Mouse (Mus musculus): Measurements from ENCODE around the gene Slirp. TPM values are rescaled to one million over a fixed set of nuclear protein-coding genes. Genes with fewer than 3 reads are reported as not detected.
A peak's percentile ranks its signal among the peaks of the same experiment; 100 is the strongest.

The Slirp gene
- polyA plus RNA-seq, 1 experiment from 2014 or later: 251 TPM

DNA sequence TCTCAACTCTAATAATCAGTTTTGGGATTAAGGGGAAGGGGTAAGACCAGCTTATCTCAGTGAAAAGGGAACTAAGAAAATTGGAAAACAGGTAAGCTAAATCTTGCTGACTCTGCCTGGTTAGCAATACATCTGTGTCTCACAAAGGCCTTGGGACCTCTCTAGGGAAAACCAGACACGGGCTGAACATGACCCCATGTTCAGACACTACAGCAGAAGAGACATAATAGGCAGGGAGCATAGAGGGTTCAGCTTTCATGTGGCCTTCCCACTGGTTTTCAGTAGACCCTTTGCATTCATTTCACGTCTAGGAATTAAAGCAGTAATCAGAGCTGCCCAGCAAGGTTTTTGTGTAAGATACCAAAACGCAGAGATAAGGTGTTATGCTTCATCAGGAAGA lies 19.2 kb upstream of the Slirp start:
- Histone ChIP-seq H3K9me3 (ENCODE audit: control insufficient read depth, low read length) (no peaks in the 10 kb centered on the region), H3K4me3 (ENCODE audit: low read depth, low read length) (no peak overlapping the region), H3K36me3 (ENCODE audit: control insufficient read depth, insufficient read depth, low read length) (peaks cover 29% of the 10 kb centered on the region), H3K4me2 (ENCODE audit: low read depth, low read length) (no peak overlapping the region), H3K4me1 (ENCODE audit: control insufficient read depth, insufficient read depth, low read length) (peaks cover 7% of the 10 kb centered on the region; the same call in 1 of the 2 replicates), H3K27ac (ENCODE audit: low read depth, low read length) (no peak overlapping the region), H3K9ac (replicated peaks; ENCODE audit: low read depth, low read length) (no peak overlapping the region), H3K27me3 (ENCODE audit: control insufficient read depth, insufficient read depth, low read length) (no peaks in the 10 kb centered on the region)
- ATAC-seq (ENCODE audit: low read depth): no peak
- 33% methylated on average over 3 of the region's 3 CpGs for WGBS

DNA sequence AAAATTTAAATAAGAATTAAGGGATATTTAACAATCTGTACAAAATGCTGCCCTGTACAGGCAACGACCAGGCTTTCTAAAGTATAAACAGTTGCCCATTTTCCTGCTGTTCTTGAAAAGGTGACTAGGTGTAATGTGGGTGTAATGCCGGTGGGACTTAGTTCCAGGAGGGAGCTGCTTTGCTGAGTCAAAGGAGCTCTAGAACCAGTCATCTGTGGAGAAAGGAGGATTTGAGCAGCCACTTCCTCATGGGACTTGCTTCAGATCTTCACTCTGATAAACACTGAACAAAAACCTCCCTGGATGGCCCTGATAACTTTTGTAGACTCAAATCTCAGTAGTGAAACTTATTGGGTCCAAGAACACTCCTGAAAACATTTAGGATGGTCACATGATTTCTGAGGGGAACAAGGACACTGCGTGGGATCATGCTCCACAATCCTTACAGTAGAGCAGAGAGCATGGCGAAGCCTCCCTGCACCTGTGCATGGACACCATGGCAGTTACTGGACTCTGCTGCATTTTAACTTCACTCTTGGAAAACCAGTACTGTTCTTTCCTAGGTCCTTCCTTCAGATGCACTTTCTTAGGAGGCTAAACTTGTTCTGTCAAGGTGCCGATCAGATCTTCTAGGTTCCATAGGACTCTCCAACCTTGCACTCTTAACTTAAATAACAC lies 17.2 kb upstream of the Slirp start:
- 94% methylated on average over 5 of the region's 5 CpGs for WGBS

DNA sequence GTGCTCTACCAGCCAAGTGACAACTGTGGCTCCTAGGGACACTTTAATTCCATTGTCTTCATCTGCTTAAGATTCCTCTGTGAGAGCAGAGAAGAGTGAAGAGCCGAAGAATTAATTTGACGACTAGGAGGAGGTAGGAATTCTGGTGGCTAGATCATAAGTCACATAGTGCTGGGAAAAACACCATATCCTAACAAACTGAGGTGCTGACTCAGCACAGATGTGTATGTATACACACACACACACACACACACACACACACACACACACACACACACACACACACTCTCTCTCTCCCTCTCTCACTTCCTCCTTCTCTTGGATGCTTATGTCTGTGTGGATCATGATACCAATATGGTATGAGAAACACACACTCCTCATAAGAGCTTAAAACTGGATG lies 15.4 kb upstream of the Slirp start:
- Histone ChIP-seq H3K4me1 (ENCODE audit: control insufficient read depth, insufficient read depth, low read length) (peaks cover 3% of the 10 kb centered on the region; the same call in 1 of the 2 replicates), H3K9ac (replicated peaks; ENCODE audit: low read depth, low read length) (no peak overlapping the region), H3K27me3 (ENCODE audit: control insufficient read depth, insufficient read depth, low read length) (no peaks in the 10 kb centered on the region), H3K27ac (ENCODE audit: low read depth, low read length) (no peak overlapping the region), H3K4me2 (ENCODE audit: low read depth, low read length) (no peak overlapping the region), H3K36me3 (ENCODE audit: control insufficient read depth, insufficient read depth, low read length) (peaks cover 61% of the 10 kb centered on the region), H3K9me3 (ENCODE audit: control insufficient read depth, low read length) (no peaks in the 10 kb centered on the region), H3K4me3 (ENCODE audit: low read depth, low read length) (no peak overlapping the region)
- 84% methylated on average over 2 of the region's 2 CpGs for WGBS
- no peak for ATAC-seq (ENCODE audit: low read depth)

More for the DNA sequence above, 17.2 kb upstream of the Slirp start:
- Histone ChIP-seq H3K4me3 (ENCODE audit: low read depth, low read length) (no peak overlapping the region), H3K4me1 (ENCODE audit: control insufficient read depth, insufficient read depth, low read length) (peaks cover 3% of the 10 kb centered on the region; the same call in 1 of the 2 replicates), H3K9me3 (ENCODE audit: control insufficient read depth, low read length) (no peaks in the 10 kb centered on the region), H3K36me3 (ENCODE audit: control insufficient read depth, insufficient read depth, low read length) (peaks cover 46% of the 10 kb centered on the region), H3K27me3 (ENCODE audit: control insufficient read depth, insufficient read depth, low read length) (no peaks in the 10 kb centered on the region), H3K9ac (replicated peaks; ENCODE audit: low read depth, low read length) (no peak overlapping the region), H3K27ac (ENCODE audit: low read depth, low read length) (no peak overlapping the region), H3K4me2 (ENCODE audit: low read depth, low read length) (no peak overlapping the region)
- no peak for ATAC-seq (ENCODE audit: low read depth)

DNA sequence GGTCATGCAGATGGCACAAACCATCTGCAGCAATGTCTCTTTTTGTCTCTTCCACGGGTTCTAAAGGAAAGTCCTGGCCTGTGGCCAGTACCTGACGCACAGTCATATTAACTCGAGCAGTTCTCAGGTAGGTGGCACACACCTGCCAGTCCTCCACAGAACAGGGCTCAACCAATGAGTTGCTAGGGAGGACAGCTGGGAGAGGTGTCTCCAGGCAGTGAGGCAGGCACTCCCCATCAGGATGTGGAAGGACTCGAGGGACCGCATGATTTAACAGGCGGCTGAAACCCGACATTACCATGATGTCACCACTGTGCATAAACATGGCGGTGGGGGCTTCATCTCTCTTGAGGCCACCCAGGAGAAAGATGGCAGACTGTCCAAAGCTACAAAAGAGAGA lies 14.8 kb upstream of the Slirp start:
- H3K9me3 ChIP-seq (ENCODE audit: control insufficient read depth, low read length): no peaks in the 10 kb centered on the region
- no peak overlapping the region for H3K4me3 ChIP-seq (ENCODE audit: low read depth, low read length)
- H3K27me3 ChIP-seq (ENCODE audit: control insufficient read depth, insufficient read depth, low read length): no peaks in the 10 kb centered on the region
- no peak for ATAC-seq (ENCODE audit: low read depth)
- no peak overlapping the region for H3K27ac ChIP-seq (ENCODE audit: low read depth, low read length)
- no peak overlapping the region for H3K9ac ChIP-seq (replicated peaks; ENCODE audit: low read depth, low read length)
- WGBS: 79% methylated on average over 8 of the region's 8 CpGs
- H3K36me3 ChIP-seq (ENCODE audit: control insufficient read depth, insufficient read depth, low read length): peaks cover 67% of the 10 kb centered on the region
- peaks cover 3% of the 10 kb centered on the region; the same call in 1 of the 2 replicates for H3K4me1 ChIP-seq (ENCODE audit: control insufficient read depth, insufficient read depth, low read length)
- no peak overlapping the region for H3K4me2 ChIP-seq (ENCODE audit: low read depth, low read length)

DNA sequence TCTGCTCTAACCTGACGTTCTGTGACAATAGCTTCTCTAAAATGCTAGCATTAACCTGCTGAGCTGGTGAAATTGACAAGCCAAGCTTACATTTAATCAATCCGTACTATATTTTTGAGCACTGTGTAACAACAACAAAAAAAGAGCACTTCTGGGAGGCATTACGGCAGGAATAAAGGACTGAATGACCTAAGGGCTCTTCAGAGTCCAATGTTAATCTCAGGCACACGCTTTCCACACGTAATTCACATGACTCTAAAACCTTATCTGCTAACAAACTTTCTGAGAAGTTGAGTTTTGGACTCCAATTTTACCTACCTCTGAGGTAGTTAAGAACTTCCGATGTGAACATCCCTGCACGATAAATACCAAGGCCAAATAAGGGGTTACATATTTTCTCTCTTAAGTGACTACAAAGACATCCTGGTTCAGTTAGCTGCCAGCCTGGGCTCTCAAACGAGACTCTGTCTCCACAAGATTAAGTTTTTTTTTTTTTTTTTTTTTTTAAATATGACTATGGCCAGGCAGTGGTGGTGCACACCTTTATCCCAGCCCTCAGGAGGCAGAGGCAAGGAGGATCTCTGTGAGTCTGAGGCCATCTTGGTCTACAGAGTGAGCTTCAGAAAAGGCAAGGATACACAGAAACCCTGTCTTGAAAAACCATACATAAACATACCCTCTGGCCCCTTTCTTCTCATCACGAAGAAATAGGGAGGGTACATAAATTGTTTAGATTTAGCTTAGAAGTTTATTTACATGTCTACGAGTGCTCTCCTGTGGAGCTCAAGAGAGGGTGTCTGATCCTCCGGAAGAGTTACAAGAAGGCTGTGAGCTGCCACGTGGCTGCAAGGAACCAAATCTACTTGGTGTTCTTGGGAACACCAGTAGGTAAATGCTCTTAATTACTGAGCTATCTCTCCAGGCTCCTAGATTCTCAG lies 1.2 kb upstream of the Slirp start:
- Histone ChIP-seq H3K4me3 (ENCODE audit: low read depth, low read length) (peak overlapping the region; percentile 86), H3K27ac (ENCODE audit: low read depth, low read length) (0 out of 2 replicates have a peak overlapping the region, but pooled peaks have one; percentile 4), H3K36me3 (ENCODE audit: control insufficient read depth, insufficient read depth, low read length) (peaks cover 28% of the 10 kb centered on the region), H3K4me2 (ENCODE audit: low read depth, low read length) (peak overlapping the region; percentile 96), H3K9ac (replicated peaks; ENCODE audit: low read depth, low read length) (peak overlapping the region; percentile 70), H3K4me1 (ENCODE audit: control insufficient read depth, insufficient read depth, low read length) (peaks cover 17% of the 10 kb centered on the region; the same call in 1 of the 2 replicates), H3K9me3 (ENCODE audit: control insufficient read depth, low read length) (no peaks in the 10 kb centered on the region), H3K27me3 (ENCODE audit: control insufficient read depth, insufficient read depth, low read length) (no peaks in the 10 kb centered on the region)
- no peak for ATAC-seq (ENCODE audit: low read depth)
- 31% methylated on average over 12 of the region's 12 CpGs for WGBS

DNA sequence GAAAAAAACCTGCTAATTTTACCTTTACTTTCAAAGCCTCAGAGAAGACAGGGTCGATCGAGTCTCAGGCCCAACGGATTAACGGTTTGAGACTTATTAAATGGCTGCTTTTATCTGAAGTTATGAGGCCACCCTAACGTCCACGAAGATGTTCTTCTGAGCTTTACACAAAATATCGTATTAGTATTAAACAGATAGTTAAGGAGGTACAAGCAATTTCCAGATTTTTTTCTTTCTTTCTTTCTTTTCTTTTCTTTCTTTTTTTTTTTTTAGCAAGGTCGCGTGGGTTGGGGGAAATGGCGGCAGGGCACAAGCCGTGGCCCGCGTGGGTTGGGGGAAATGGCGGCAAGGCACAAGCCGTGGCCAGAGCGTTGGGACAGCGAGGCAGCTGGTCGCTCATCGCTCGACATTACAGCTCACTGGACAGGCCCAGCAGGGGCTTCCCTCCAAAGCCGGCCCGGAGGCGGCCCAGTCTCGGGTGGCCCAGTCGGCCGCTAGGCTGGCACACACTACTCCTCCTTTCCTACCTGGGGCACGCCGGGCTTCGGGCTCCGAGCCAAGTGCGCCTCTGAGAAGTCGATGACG lies 489 bp upstream of the Slirp start:
- ATAC-seq (ENCODE audit: low read depth): peak; percentile 87

DNA sequence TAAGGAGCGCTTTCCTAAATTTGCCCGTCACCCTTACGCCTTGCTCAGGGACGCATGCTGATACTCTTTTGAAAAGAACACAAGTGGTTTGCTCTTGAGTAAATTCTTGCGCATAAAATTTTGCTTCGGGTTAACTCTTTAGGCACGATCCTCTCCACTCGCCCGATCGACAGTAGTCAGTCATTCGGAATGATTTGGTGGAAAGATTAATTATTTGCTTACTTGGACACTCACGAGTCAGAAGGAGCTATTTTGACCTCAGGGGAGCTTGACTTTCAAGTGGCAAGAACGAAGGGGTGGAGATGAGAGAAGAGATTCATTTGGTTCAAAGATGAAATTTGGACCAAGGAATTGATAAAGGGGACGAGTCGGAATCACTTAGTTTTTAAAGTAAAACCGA lies 515 bp downstream of the Slirp start:
- ATAC-seq (ENCODE audit: low read depth): 0 out of 2 replicates have a peak, but pooled peaks have one; percentile 12
- Histone ChIP-seq H3K27ac (ENCODE audit: low read depth, low read length) (no peak overlapping the region), H3K4me3 (ENCODE audit: low read depth, low read length) (peak overlapping the region; percentile 86)

More for the DNA sequence above, 489 bp upstream of the Slirp start:
- H3K4me3 ChIP-seq (ENCODE audit: low read depth, low read length): peak overlapping the region; percentile 86
- H3K9me3 ChIP-seq (ENCODE audit: control insufficient read depth, low read length): no peaks in the 10 kb centered on the region
- peaks cover 17% of the 10 kb centered on the region; the same call in 1 of the 2 replicates for H3K4me1 ChIP-seq (ENCODE audit: control insufficient read depth, insufficient read depth, low read length)
- no peaks in the 10 kb centered on the region for H3K27me3 ChIP-seq (ENCODE audit: control insufficient read depth, insufficient read depth, low read length)
- peak overlapping the region; percentile 76 for H3K27ac ChIP-seq (ENCODE audit: low read depth, low read length)
- WGBS: under 1% methylated on average over 33 of the region's 33 CpGs
- H3K4me2 ChIP-seq (ENCODE audit: low read depth, low read length): peak overlapping the region; percentile 96
- peak overlapping the region; percentile 70 for H3K9ac ChIP-seq (replicated peaks; ENCODE audit: low read depth, low read length)
- H3K36me3 ChIP-seq (ENCODE audit: control insufficient read depth, insufficient read depth, low read length): peaks cover 33% of the 10 kb centered on the region

DNA sequence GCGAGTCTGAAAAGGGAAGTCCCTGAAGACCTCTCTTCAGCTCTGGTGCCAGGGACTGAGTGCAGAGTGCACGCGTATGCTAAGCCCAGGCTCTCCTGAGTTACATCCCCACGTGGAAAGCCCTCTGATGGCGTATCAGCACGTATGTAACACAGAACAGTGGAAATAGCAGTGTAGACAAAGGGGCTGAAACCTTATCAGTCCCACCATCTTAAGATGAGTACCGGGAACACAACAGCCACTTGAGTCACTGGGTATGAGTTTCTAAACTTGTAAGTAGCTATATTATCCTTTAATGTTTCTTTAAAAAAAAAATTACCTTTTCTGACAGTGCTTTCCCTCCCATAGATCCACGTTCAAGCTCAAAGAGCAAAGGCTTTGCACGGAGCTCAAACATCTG lies 5.8 kb downstream of the Slirp start:
- no peak overlapping the region for H3K27ac ChIP-seq (ENCODE audit: low read depth, low read length)
- WGBS: 91% methylated on average over 9 of the region's 9 CpGs
- H3K9ac ChIP-seq (replicated peaks; ENCODE audit: low read depth, low read length): no peak overlapping the region
- no peaks in the 10 kb centered on the region for H3K9me3 ChIP-seq (ENCODE audit: control insufficient read depth, low read length)
- H3K4me2 ChIP-seq (ENCODE audit: low read depth, low read length): no peak overlapping the region
- H3K4me3 ChIP-seq (ENCODE audit: low read depth, low read length): no peak overlapping the region
- peaks cover 67% of the 10 kb centered on the region for H3K36me3 ChIP-seq (ENCODE audit: control insufficient read depth, insufficient read depth, low read length)
- no peaks in the 10 kb centered on the region for H3K27me3 ChIP-seq (ENCODE audit: control insufficient read depth, insufficient read depth, low read length)
- peaks cover 5% of the 10 kb centered on the region; the same call in 1 of the 2 replicates for H3K4me1 ChIP-seq (ENCODE audit: control insufficient read depth, insufficient read depth, low read length)
- ATAC-seq (ENCODE audit: low read depth): no peak

More for the DNA sequence above, 515 bp downstream of the Slirp start:
- Histone ChIP-seq H3K4me1 (ENCODE audit: control insufficient read depth, insufficient read depth, low read length) (peaks cover 17% of the 10 kb centered on the region; the same call in 1 of the 2 replicates), H3K9me3 (ENCODE audit: control insufficient read depth, low read length) (no peaks in the 10 kb centered on the region), H3K4me2 (ENCODE audit: low read depth, low read length) (peak overlapping the region; percentile 75), H3K36me3 (ENCODE audit: control insufficient read depth, insufficient read depth, low read length) (peaks cover 40% of the 10 kb centered on the region), H3K27me3 (ENCODE audit: control insufficient read depth, insufficient read depth, low read length) (no peaks in the 10 kb centered on the region), H3K9ac (replicated peaks; ENCODE audit: low read depth, low read length) (peak overlapping the region; percentile 70; the same call in 1 of the 2 replicates)
- 4% methylated on average over 16 of the region's 16 CpGs for WGBS

Data from neural tube, embryonic 14.5 days (tissue).